Mouse (Mus musculus) MEL (cell line): ENCODE measurements at regions not wholly inside any gene's neighbourhood (a gene's known extent, or its start where the extent isn't known, plus 50 kb on each side); places are given as distances from the start of the nearest gene placed in this dataset.

Source experiments
- CHD1 ChIP-seq: IDR thresholded peaks from 2 replicates; pipeline ENCODE4 v1.6.1; 2012; ENCODE audit warnings: low read depth, mild to moderate bottlenecking, inconsistent platforms, low read length, improper control_type of control experiment
- CTCF ChIP-seq, 3 experiments: IDR thresholded peaks in 2 of 3; conservative IDR thresholded peaks in 1 of 3; 2 replicates each; pipeline ENCODE4 v1.5.1; 2011 to 2012; ENCODE audit warnings: low read length in 3 of 3, low read depth in 2 of 3, mild to moderate bottlenecking in 2 of 3, improper control_type of control experiment in 1 of 3, inconsistent platforms in 1 of 3, mixed read lengths in 1 of 3, moderate library complexity in 1 of 3; ENCODE audit not compliant: control insufficient read depth in 1 of 3, insufficient read depth in 1 of 3, poor library complexity in 1 of 3, severe bottlenecking in 1 of 3
- EP300 ChIP-seq, 2 experiments: IDR thresholded peaks; 2 replicates each; pipeline ENCODE4 v1.6.1; 2011; ENCODE audit warnings: improper control_type of control experiment in 2 of 2, low read length in 2 of 2, low read depth in 1 of 2, mild to moderate bottlenecking in 1 of 2
- GABPA ChIP-seq: IDR thresholded peaks from 2 replicates; pipeline ENCODE4 v1.6.1; 2012; ENCODE audit warnings: low read depth, mild to moderate bottlenecking, inconsistent platforms, low read length, improper control_type of control experiment, moderate library complexity
- MAX ChIP-seq: IDR thresholded peaks from 2 replicates; pipeline ENCODE4 v1.6.1; 2011; ENCODE audit warnings: low read length, improper control_type of control experiment
- MYB ChIP-seq: IDR thresholded peaks from 2 replicates; pipeline ENCODE4 v1.6.1; 2011; ENCODE audit warnings: mild to moderate bottlenecking, low read depth, low read length, improper control_type of control experiment
- NRF1 ChIP-seq: IDR thresholded peaks from 2 replicates; pipeline ENCODE4 v1.6.1; 2014; ENCODE audit warnings: low read depth, mild to moderate bottlenecking, inconsistent platforms, low read length, improper control_type of control experiment, moderate library complexity; ENCODE audit not compliant: poor library complexity, insufficient read depth, severe bottlenecking
- POLR2A ChIP-seq, 2 experiments: IDR thresholded peaks; 2 replicates each; pipeline ENCODE4 v1.6.1; 2011 to 2012; ENCODE audit warnings: low read length in 2 of 2, mild to moderate bottlenecking in 2 of 2, control low read depth in 1 of 2, improper control_type of control experiment in 1 of 2, low read depth in 1 of 2, moderate library complexity in 1 of 2; ENCODE audit not compliant: control insufficient read depth in 1 of 2, insufficient read depth in 1 of 2, poor library complexity in 1 of 2
- RAD21 ChIP-seq: IDR thresholded peaks from 2 replicates; pipeline ENCODE4 v1.6.1; 2011; ENCODE audit warnings: mild to moderate bottlenecking, low read depth, low read length, improper control_type of control experiment
- ZC3H11A ChIP-seq: IDR thresholded peaks from 2 replicates; pipeline ENCODE4 v1.6.1; 2012; ENCODE audit warnings: low read depth, mild to moderate bottlenecking, inconsistent platforms, low read length, improper control_type of control experiment

DNA sequence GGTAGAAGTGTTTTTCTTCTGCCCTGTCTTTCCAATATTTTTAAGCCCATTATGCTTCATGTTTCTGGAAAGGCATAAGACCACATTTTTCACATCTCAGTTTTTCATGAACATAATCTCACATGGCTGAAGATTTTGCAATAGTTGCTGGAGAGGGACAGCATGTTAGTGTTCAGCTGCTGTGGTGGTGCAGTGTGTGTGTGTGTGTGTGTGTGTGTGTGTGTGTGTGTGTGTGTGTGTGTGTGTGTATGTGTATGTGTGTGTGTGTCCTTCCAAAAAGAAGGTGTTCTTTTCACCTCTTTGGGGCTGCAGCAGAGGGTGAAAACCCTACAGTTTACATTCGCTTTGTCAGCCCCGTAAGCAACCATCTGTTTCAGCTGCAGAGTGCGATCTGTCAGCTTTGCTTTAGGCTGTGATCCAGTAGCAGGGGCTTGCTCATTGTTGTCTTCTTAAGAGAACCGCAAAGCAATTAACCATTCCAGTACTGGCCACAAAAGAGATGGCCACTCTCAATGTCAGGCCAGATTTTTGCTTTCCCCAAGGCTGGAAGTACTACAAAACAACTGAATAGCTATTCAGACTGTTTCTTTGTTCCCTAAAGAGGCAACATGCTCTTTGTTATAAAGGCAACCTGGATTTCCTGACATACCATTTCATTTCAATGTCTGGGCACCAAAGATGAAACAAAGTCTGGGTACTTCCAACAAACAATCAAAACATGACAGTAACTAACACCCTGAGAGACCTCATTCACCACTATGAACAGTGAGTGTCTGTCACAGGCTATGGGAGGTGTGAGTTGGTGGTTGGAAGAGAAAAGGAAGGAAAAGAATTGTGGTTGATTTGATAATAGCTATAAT lies 520.2 kb upstream of the Cited2 start:
- no peak for TF ChIP-seq MYB
- TF ChIP-seq ZC3H11A: no peak
- TF ChIP-seq MAX: no peak
- TF ChIP-seq RAD21: no peak
- TF ChIP-seq CTCF (IDR thresholded peaks at IDR 0.05 in 2 of 3, conservative IDR thresholded peaks at IDR 0.05 in 1 of 3; ENCODE audit: control insufficient read depth in 1 of 3, insufficient read depth in 1 of 3, low read depth in 2 of 3, low read length in 3 of 3, poor library complexity in 1 of 3, severe bottlenecking in 1 of 3): no peak
- no peak for TF ChIP-seq GABPA
- no peak for TF ChIP-seq NRF1
- TF ChIP-seq CHD1: no peak
- TF ChIP-seq EP300 (IDR thresholded peaks at IDR 0.05; ENCODE audit: low read depth in 1 of 2, low read length in 2 of 2): no peak
- no peak for TF ChIP-seq POLR2A (IDR thresholded peaks at IDR 0.05; ENCODE audit: control insufficient read depth in 1 of 2, insufficient read depth in 1 of 2, low read depth in 1 of 2, low read length in 2 of 2, poor library complexity in 1 of 2)
